Mouse (Mus musculus) brain, adult 2 months (tissue): ENCODE data around the gene Oip5.

Source experiments
- DNase-seq: peaks from one replicate; pipeline ENCODE4 v3.0.0; 2011; ENCODE audit warnings: low read depth, low spot score

Gene Oip5

GRCm38 (mm10) chr2:119587383-119587782 lies 30.9 kb downstream of the Oip5 start:
- DNase-seq: peak; percentile 47

GRCm38 (mm10) chr2:119584282-119584681 lies 34.0 kb downstream of the Oip5 start:
- no peak for DNase-seq

GRCm38 (mm10) chr2:119583439-119583838 lies 34.8 kb downstream of the Oip5 start:
- peak; percentile 34 for DNase-seq

- DNase-seq: no peak
These were observed 36.7 kb downstream of the Oip5 start for GRCm38 (mm10) chr2:119581571-119581970.

- DNase-seq: no peak
These were observed 45.8 kb downstream of the Oip5 start for GRCm38 (mm10) chr2:119572471-119572870.

- no peak for DNase-seq
These were observed 52.0 kb downstream of the Oip5 start for GRCm38 (mm10) chr2:119566182-119566855.

- no peak for DNase-seq
These were observed 53.0 kb downstream of the Oip5 start for GRCm38 (mm10) chr2:119565284-119565683.

GRCm38 (mm10) chr2:119561794-119562193 lies 56.5 kb downstream of the Oip5 start:
- no peak for DNase-seq
